Mouse (Mus musculus) liver, postnatal 0 days (tissue): ENCODE measurements around the gene Nnat. TPM values are rescaled to one million over a fixed set of nuclear protein-coding genes. Genes with fewer than 3 reads are reported as not detected.

Source experiments
- ATAC-seq: fragments of 200-750 bp; cut with Nextera tagmentation; 2 replicates; pipeline ENCODE4 v1.8.0; 2017; ENCODE audit warnings: mild to moderate bottlenecking, moderate library complexity
- DNase-seq: peaks from one replicate; pipeline ENCODE4 v3.0.0-alpha.2; 2016
- H3K27ac ChIP-seq: fragments of 300-500 bp; sonication (generic); 2 replicates; pipeline ENCODE4 v1.5.1; 2014; ENCODE audit warnings: antibody characterized with exemption, moderate library complexity, mild to moderate bottlenecking, low read depth
- H3K27me3 ChIP-seq: fragments of 300-500 bp; sonication (generic); 2 replicates; pipeline ENCODE4 v1.6.1; 2014; ENCODE audit warnings: low read length, control low read depth, mixed read lengths; ENCODE audit not compliant: insufficient read depth
- H3K36me3 ChIP-seq: fragments of 300-500 bp; sonication (generic); replicated peaks from 2 replicates; pipeline ENCODE4 v1.6.1; 2014; ENCODE audit warnings: mild to moderate bottlenecking, control low read depth, low read length, moderate library complexity, mixed read lengths; ENCODE audit not compliant: insufficient read depth
- H3K4me1 ChIP-seq: fragments of 300-500 bp; sonication (generic); 2 replicates; pipeline ENCODE4 v1.6.1; 2014; ENCODE audit warnings: antibody characterized with exemption, mild to moderate bottlenecking, control low read depth; ENCODE audit not compliant: insufficient read depth
- H3K4me2 ChIP-seq: fragments of 300-500 bp; sonication (generic); 2 replicates; pipeline ENCODE4 v1.6.1; 2014; ENCODE audit warnings: low read depth, mild to moderate bottlenecking, low read length, moderate library complexity, mixed read lengths
- H3K4me3 ChIP-seq: fragments of 300-500 bp; sonication (generic); 2 replicates; pipeline ENCODE4 v1.5.1; 2014; ENCODE audit warnings: low read depth, low read length
- H3K9ac ChIP-seq: fragments of 300-500 bp; sonication (generic); replicated peaks from 2 replicates; pipeline ENCODE4 v1.6.1; 2014; ENCODE audit warnings: mild to moderate bottlenecking, moderate library complexity
- H3K9me3 ChIP-seq: fragments of 300-500 bp; sonication (generic); 2 replicates; pipeline ENCODE4 v1.6.1; 2016; ENCODE audit warnings: mild to moderate bottlenecking, control low read depth, low read length, mixed read lengths
- CTCF ChIP-seq: sonication (generic); IDR thresholded peaks from 2 replicates; pipeline ENCODE4 v1.5.1; 2016; ENCODE audit warnings: antibody characterized with exemption, low read depth
- EP300 ChIP-seq: IDR thresholded peaks from 2 replicates; pipeline ENCODE4 v1.6.1; 2016; ENCODE audit warnings: antibody characterized with exemption, low read depth, mild to moderate bottlenecking
- WGBS: fragments of 180-500 bp; shearing (Covaris S2); extraction: QIAGEN DNeasy Blood & Tissue Kit; methylation state at CpG from one replicate; pipeline ENCODE4 v1.1.7; 2014; ENCODE audit not compliant: insufficient replicate concordance; 5-methylcytosine and 5-hydroxymethylcytosine counted together
- microRNA-seq: library from miRNA; unstranded; fragments of <30 nt; microRNA quantifications from one replicate; pipeline ENCODE4, GENCODE M21; 2016
- polyA plus RNA-seq: library from polyadenylated mRNA; unstranded; fragments of >200 nt; fragmentation: Nextera tagmentation; extraction: Ambion mirVana; gene quantifications from 2 replicates; pipeline ENCODE4 v1.2.1, GENCODE M21; 2015

Gene Nnat
- polyA plus RNA-seq, 1 experiment from 2014 or later, result 6.6 TPM

DNA sequence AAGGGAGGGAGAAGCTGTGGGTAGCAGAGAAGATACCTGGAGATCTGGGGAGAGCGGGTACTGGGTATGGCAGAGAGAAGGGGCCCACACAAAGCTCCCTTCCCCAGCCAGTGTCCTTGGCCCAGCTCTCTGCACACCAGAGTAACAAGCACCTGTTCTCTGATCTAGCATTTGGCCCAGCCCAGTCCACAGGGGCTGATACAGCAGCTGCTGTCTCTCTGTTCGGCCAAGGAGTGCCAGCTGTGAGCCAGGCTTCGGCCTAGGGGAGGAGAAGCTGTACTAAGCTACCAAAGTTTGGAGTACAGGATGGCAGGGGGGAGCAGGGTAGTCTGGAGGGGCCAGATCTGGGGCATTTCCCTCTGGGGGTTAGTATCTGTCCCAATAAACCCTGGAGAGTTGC is 51.9 kb downstream of the Nnat start:
- Histone ChIP-seq H3K4me2 (no peak overlapping the region), H3K27me3 (no peaks in the 10 kb centered on the region; the same call in 1 of the 2 replicates), H3K4me3 (no peak overlapping the region), H3K9me3 (no peaks in the 10 kb centered on the region), H3K27ac (no peak overlapping the region), H3K36me3 (no peaks in the 10 kb centered on the region), H3K4me1 (no peaks in the 10 kb centered on the region), H3K9ac (no peak overlapping the region)
- TF ChIP-seq EP300 (no peak), CTCF (no peak)
- WGBS, result 76% methylated on average over 3 of the region's 3 CpGs
- DNase-seq (no peak), ATAC-seq (no peak)

Small RNA genes within 50 kb of the gene (microRNA-seq; reads per million reads assigned to microRNA genes)
- not detected for gene Gm23134

Other genes starting within 250 kb of the Nnat start
- gene Ghrh, start 212.6 kb upstream of the Nnat start, polyA plus RNA-seq, result not detected in 2 replicates
- 22.8 and 23.4 TPM in 2 replicates for gene Manbal, start 192.5 kb upstream of the Nnat start, polyA plus RNA-seq
- 1.6 and 1.8 TPM in 2 replicates for gene Src, start 141.6 kb upstream of the Nnat start, polyA plus RNA-seq
- 12.5 and 13.3 TPM in 2 replicates for gene Blcap, start 11.2 kb downstream of the Nnat start, polyA plus RNA-seq
- gene Ctnnbl1, start 177.3 kb downstream of the Nnat start, polyA plus RNA-seq, result 17.4 and 19.9 TPM in 2 replicates